Mouse (Mus musculus): ENCODE data around the gene Rhebl1.
"Not testable (repeated sequence)": the region's sequence is repeated elsewhere in the genome, so short reads cannot be mapped to it uniquely, and the experiment has no call there.

The Rhebl1 gene

DNA sequence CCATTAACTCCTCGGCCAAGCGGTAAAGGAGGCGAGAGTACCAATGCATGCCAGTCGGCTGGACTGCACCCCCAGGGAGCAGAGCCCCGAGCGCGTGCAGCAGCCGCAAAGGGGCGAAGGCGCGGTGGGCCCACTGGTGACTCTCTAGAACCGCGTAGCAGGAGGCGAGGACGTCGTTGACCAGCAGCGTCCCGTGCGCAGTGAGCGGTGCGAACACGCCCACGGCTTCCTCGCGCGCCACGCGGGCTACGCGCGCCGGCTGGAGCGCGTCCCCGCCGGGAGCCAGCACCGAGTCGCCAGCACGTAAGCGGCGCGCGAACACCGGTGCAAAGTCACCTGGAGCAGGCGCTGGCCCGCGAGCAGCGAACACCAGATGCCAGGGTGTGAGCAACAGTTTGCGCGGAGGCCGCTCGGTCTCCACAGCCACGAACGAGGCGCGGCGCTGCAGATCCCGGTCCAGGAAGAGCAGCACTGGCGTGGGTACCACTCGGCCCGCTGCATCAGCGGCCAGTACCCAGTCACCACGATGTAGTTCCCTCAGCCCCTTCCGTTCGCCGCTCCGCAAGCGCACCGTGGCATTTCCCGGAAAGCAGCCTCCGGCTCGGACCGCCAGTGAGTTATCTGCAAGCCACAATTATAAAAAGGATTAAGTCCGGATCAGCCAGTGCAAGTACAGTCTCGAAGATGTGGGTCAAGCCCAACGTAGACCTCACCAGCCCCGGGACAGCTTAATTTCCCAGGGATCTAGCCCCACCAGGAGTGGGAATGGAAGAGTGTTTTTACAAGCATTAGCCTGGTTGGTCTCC, at the start of gene Rhebl1:
Gene Rhebl1 (minus strand): TSS at position 601 of the 806 bp plus-strand sequence.
- DNase-seq: no peak

DNA sequence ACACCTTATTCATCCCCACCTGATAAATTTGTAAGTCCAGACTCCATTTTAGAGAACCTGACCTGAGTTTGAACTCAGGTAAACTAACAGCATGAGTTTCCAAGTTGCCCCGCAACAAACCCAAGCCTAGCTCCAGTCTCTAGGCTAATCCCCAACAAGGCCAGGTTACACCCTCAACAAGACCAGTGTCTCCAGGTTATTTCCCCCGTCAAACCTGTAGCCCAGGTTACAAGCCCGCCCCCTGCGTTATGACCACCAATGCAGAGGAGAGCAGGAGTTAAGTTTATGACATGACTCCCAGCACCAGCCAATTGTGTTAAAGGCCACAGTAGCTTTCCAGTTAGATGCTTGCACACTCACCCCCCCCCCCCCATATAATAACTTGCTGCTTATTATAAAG, 48.8 kb upstream of the Rhebl1 start:
- no peak for DNase-seq

DNA sequence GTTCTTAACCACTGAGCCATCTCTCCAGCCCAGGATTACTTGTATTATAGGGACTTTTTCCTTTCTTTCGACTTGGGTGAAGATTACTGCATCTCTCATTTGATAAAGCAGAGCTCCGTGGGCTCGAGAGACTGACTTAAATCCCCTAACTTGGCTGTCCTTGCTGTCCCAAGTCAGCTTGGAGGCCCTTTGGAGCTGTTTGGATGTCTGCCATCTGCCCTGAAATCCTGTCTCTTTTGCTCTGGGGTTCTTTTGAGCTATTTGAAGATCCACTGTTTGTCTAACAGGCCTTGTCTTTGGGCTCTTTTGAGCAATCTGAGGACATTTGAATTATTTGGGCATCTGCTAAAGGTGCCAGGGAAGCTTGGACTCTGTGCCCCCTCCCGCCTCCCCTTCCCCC, 47.7 kb upstream of the Rhebl1 start:
- DNase-seq: no peak

DNA sequence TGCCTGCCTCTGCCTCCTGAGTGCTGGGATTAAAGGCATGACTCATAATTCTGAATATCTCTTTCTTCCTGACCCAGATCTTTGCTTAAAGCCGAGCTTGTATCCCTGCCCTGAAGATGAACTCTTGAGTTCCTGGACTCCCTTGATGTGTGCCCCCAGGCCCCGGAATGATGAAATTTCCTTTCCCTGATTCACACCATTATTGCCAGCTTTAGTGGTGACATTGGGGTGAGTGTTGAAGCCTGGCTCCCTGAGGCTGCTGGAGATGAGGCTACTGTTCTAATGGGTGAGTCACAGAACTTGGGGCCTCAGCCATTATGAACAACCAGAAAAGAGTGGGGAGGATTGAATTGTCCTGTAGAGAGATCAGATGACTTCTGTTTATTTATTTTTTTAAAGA, 47.2 kb upstream of the Rhebl1 start:
- DNase-seq: no peak

DNA sequence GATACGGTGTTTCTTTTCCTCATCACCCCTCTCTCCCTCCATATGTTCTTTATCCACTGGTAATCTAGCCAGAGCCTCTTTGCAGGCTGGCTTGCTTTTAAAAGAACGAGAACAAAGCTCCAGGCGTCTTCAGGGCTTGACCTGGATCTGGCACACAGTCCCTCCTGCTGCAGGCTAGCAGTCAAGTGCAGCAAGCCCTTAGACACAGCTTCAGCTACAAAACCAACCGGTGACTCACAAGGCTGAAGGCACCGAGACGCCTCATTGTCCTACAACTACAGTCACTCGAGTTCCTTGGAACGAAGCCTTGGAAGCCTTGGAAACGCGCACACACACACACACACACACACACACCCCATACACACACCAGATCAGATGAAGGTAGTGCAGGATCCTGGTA, 46.5 kb upstream of the Rhebl1 start:
- DNase-seq: no peak

DNA sequence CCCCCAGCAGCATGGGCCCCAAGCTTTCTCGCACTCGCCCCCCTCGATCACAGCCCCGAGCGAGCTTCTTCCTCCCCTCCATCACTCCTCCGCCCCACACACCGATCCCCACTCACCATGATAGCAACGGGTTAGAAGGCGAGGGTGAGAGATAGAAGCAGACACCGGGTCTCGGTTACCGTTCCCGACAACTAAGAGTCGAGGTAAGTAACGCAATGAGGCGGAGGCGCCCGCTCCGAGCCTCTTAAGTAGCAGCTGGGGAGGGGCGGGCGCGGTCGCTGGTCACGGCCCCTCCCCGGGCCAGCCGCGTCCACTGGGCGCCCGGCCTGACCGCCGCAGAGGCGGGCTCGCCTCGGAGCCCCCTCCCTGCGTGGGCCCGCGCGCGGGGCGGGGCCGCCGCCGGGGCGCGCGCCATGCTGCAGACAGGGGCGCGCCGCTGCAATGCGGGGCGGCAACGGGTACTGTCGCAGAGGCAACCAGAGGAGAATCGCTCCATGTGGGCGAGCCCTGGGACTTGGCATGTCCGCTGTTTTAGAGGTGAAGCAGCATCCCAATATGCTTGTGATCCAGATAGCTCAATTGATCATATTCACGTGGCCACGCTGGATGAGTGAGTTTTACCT, 40.0 kb upstream of the Rhebl1 start, which contains the start of gene Tuba1b:
Gene Tuba1b (minus strand): TSS at position 349 of the 623 bp plus-strand sequence.
- peak; percentile 95 for DNase-seq

DNA sequence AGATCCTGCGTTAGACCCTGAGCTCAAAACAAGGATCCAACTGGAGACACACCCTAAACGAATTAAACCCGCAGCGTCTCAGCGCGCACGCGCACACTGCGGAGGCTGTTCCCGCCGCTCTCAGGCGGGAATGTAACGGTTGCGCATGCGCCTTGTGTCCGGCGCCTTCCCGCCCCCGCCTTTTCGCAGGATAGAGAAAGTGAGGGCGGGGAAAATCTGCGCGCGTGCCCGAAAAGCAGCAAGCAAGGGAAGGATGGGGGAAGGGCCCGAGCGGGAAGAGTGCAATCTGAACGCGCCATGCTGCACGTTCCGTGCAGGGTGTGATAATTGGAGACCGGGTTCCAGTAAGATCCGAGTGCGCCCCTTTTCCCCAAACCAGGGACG, 39.5 kb upstream of the Rhebl1 start:
- DNase-seq: peak; percentile 96

DNA sequence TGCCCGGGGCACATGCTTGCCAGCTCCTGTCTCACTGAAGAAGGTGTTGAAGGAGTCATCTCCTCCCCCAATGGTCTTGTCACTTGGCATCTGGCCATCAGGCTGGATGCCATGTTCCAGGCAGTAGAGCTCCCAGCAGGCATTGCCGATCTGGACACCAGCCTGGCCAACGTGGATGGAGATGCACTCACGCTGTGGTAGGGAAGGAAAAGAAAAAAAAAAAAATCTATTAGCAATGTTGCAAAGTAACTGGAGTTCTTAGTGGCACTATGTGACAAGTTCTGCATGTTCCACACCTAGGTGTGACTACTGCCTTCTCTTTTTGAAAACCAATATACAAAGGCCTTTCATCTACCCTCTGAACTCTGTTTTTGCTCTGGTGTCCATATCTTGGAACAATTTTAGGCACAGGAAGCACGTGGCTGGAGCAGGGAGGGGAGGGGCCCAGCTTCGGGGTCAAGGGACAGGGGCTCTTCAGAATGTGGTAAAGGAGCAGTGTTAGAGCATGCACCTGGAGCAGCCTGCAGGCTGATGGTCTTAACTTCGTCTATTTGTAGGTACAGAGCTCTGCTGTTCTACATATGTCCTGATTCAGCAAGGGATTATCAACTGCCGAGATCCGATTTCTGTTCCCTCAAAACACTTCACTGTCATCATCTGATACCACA, 38.8 kb upstream of the Rhebl1 start:
- not testable (repeated sequence) for DNase-seq

DNA sequence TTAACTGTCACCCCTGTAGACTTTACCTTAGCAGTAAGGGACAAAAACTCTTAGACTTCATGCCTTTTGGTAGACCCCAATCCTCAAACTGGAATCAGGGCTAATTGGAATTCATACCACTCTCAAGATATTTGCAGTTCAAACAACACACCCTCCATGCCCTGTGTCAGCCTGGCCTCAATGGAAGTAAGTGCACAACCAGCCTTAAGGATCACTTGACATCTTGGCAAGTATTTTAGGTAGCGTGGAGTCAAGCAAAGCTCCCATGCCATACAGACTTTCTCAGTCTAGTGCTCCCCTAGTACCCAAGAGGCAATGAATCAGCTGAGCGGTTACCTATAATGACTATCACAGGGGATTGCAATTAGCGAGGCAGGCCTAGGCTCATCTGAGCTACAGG, 36.7 kb upstream of the Rhebl1 start:
- no peak for DNase-seq

DNA sequence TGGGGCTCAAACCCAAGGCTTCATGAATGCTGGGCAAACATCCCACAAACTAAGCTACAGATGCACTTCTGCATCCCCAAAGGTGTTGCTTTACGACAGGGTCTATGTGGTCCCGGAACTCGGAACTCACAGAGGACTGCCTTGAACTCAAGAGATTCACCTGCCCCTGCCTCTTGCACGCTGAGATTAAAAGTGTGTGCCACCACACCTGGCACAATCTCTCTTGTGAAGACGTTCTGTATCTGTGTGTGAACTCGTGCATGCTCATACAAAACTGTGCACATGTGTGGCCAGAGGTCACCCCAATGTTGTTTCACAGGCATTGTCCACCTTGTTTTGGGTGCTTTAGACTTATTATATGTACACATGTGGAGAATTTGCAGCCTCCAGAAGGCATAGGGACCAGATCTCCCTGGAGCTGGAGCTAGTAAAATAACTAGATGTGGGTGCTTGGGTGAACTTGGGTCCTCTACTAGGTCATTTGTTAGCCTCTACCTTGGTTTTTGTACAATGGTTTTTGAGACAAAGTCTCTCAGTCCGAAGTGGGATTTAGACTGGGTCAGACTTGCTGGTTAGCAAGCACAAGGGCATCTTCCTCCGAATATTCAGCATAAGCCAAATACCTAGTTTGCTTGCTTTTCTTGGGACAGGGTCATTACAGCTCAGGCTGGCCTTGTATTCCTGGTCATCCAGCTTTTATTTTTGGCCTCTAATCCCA, 35.8 kb upstream of the Rhebl1 start:
- no peak for DNase-seq

DNA sequence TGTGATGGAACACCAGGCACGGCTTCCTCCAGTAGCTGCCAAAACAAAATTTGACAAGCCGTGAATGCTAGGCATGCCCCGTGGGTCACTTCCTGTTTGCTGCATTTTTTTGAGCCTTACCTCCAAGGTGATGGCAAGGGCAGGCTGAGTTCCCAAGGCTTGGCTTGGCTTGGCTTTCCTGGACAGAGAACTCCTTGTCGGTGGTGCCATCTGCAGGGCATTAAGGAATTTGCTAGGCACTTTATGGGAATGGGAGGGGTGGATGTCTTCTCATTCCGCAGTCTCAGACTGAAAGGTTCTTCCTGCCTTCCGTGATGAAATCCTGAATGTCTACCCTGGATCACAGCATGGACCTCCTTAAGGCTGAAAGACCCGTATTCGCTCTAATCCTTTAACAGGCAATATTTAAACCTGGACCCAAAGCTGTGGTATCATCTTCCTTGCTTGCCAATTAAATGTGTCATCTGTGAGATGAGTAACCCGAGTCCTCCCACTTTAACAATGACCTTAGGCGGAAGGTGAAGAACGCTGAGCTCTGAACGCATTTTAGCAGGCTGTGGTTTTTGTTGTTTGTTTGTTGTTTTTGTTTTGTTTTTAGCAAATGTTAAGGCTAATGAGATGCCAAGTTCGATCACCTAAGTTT, 34.4 kb upstream of the Rhebl1 start:
- DNase-seq: peak; percentile 53

DNA sequence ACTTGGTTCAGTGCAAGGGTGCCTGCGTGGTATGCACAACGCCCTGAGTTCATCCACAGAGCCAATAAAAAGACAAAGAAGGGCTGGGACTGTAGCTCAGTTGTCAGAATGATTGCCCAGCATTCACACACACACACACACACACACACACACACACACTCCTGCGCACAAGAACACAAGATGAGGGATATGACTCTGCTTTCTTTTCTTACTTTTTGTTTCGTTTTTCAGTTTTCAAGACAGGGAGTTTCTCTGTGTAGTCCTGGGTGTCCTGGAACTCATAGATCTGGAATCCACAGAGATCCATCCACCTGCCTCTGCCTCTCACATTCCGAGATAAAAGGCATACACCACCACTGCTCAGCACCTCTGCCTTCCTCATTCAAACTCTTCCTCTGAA, 33.2 kb upstream of the Rhebl1 start:
- DNase-seq: no peak

DNA sequence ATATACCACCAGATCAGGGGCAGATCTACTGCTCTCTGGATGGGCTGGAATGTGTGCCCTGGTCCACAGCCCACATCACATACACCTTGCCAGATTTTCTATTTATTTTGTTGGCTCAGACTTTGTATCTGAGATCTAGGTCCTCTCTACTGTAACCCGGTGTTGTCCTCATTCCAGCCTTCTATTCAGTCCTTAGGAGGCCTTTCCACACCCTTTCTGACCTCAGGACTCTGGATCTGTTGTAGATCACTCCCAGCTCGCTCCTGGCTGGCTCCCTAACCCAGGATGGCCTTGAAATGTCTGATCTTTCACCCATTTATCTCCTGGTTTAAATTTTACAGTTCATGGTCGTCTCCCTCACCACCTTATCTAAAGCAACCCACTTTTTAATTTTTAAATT, 30.3 kb upstream of the Rhebl1 start:
- no peak for DNase-seq

DNA sequence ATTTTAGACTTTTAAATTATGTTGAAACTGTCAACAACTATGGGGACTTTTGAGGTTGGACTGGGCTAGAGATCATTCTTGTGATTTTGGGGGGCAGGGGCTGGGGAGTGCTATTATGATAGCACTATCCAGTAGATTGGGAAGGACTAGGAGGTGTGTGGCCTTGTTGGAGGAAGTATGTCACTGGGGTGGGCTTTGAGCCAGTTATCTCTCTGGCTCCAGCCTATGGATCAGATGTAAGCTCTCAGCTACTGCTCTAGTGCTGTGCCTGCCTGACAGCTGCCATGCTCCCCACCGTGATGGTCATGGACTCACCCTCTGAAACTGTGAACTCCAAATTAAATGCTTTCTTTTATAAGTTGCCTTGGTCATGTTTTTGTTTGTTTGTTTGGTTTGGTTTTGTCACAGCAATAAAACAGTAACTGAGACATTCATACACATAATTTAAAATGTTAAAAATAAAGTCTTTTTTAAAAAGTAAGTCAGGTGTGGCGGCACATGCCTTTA, 28.7 kb upstream of the Rhebl1 start:
- no peak for DNase-seq

DNA sequence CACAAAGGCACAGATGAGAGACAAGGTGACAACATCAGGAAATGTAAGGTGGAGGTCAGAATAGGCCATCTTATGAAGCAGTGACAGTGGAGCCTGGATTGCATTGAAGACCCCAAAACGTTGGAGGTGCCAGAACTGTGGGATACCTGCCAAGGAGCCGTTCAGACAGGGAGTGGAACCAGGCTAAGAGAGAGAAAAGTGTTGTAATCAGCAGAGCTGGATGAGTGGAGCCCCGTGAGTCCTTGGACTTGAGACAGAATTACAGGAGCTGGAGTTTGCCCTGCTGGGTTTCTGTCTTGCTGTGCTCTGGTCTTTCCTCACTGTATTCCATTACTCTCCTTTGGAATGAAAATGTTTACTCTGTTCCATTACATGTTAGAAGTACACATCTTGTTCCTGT, 28.2 kb upstream of the Rhebl1 start:
- no peak for DNase-seq

DNA sequence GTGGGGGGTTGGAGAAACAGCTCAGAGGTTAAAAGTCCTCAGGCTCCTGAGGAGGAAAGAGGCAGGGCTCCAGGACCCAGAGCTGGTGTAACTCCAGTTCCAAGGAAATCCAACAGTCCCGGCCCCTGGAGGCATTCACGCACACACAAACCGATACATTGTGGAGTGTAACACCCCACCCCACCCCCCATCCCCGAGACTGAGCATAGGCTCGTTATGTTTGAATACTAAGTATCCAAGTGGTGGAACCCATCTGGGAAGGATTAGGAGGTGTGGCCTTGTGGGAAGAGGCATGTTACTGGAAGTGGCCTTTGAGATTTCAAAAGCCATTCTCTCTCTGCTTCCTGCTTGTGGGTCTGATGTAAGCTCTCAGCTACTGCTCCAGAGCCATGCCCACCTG, 27.2 kb upstream of the Rhebl1 start:
- no peak for DNase-seq

DNA sequence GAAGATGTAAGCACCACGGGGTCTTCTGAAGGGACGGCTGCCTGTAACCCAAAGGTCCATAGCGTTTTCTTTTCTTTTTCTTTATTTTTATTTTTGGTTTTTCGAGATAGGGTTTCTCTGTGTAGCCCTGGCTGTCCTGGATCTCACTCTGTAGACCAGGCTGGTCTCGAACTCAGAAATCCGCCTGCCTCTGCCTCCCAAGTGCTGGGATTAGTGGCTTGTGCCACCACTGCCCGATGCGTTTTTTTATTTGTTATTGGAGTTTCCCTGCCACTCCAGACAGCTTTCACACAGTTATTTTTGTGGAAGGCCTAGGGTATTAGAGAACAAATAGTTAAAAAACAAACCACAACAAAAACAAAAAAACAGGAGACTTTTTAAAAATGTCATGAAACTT, 24.2 kb upstream of the Rhebl1 start:
- DNase-seq: not testable (repeated sequence)

DNA sequence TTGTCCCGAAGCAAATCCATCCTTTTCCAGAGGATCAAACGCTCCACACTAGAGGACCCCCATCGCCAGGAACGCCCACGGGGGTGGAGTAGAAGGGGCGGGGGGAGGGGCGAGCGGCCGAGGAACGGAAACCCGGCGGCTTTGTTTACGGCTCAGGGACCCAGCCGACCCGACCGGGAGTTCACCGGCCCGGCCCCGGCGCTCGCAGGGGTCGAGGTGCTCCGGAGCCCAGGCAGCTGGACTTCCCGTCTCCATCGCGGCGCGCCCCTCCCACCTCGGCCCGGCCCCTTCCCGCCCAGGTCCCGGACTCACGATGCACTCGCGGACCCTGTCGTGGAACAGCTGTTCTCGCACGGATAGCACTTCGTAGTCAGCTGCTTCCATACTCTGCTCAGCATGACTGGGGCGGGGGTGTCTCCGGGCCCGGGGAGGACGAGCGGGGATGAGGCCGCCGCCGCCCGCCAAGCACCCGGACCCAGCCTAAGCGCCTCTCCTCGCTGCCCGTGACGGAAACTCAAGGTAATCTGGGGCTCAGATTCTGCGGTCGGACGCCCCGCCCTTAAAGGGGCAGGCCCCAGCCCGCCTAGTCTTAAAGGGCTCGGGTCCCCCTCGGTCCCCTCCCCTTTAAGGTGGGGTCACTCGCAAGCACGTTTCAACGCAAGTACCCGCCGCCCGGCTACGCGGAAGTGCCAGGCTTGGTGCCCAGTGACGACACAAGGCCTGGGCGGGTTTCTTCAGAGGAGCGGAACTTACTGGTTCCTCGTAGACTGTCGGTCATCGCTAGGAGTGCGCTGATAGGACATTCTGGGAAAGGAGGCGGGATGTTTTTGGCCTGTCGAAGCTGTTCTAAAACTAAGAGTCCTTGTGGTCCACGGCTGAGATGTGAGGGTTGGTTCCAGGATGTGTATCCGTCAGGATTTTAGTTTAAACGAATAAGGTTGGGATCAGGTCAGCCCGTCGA, 23.5 kb upstream of the Rhebl1 start, which contains the start of gene Lmbr1l:
Gene Lmbr1l (minus strand): TSS at position 694 of the 961 bp plus-strand sequence.
- peak; percentile 99 for DNase-seq

DNA sequence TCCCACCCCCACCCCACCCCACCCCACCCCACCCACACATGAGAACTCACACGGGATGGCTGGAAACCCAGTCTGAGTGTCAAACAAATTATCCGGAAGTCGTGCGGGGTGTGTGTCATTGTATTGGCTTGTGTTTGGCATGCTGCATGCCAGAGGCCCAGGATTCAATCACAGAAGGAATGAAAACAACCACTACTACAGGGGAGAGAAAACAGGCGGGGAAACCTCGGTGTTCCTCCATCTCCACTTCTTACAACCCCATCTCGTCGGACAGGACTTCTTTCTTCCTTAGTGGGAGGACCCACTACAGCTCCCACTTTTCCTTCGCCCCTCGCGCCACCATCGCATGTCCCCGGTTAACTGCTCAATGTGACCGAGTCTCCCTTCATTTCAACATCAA, 22.8 kb upstream of the Rhebl1 start:
- no peak for DNase-seq

DNA sequence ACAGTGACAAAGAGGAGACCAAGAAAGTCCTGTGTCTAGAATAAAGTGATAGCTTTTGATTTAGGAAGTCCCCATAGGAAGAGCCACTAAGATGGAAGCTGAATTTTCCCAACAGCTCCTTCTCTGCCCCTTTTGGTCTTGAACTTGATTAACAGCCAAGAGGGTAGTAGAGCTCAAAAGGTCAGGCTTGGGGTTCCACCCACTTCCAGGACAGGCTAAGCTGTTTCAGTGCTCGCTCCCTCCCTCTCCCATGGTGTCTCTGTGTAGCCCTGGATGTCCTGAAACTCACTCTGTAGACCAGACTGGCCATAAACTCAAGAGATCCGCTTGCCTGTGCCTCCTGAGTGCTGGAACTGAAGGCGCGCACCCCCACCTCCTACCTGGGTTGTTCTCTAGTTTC, 21.7 kb upstream of the Rhebl1 start:
- no peak for DNase-seq

DNA sequence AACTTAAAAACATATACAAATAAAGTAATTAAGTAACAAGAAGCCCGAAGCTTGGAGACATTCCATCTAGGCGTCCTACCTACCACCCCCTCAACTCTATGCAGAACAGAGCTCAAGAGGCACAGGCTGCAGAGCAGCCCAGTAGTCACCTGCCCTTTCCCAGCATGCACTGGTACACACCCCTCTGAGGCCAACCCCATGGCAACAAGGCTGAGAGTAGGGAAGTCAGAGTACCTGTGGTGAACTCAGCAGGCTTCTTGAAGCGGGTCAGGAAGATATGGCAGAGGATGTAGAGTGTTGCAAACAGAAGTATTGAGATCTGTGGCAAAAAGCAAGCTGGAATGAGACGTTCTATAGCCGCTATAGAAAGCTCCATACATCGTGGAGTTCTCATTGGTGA, 20.6 kb upstream of the Rhebl1 start:
- no peak for DNase-seq

Measured in layer of hippocampus, adult 9-11 months (tissue).